13 mouse cellular contexts compared by ENCODE assay signal in genomic region chr2:90470122-90470521, GRCm38 (mm10).
A peak's percentile ranks its signal among the peaks of the same experiment; 100 is the strongest.
DNase-seq lines count a peak whose midpoint lies in the region; ATAC-seq and TF ChIP-seq lines count a peak whose summit lies in the region.
"Had no signal": no experiment of that assay in that cellular context is flagged by ENCODE, and none has a peak within 500 bp of the region (broad histone marks: within the 10 kb centered on the region; RNA-seq: fewer than 3 reads in every experiment).

No protein-coding gene starts in this region.

- 0 out of 2 replicates have a peak, but pooled peaks cover 1% of the 10 kb centered on the region for H3K4me1 ChIP-seq in heart, embryonic 16.5 days (ENCODE audit: control insufficient read depth, insufficient read depth, low read length)

- H3K9ac ChIP-seq in heart, embryonic 16.5 days (ENCODE audit: low read length): no peak overlapping the region
- H3K9ac ChIP-seq: liver, postnatal 0 days; midbrain, embryonic 12.5 days had no signal

- H3K27me3 ChIP-seq in heart, embryonic 16.5 days (ENCODE audit: control insufficient read depth, insufficient read depth, low read length): no peaks in the 10 kb centered on the region
- H3K27me3 ChIP-seq: midbrain, embryonic 12.5 days had no signal

- H3K4me3 ChIP-seq in heart, embryonic 16.5 days (ENCODE audit: low read length): no peak overlapping the region
- no peak overlapping the region for H3K4me3 ChIP-seq in left cerebral cortex, adult 2 months
- H3K4me3 ChIP-seq: hindbrain, embryonic 10.5 days; midbrain, embryonic 12.5 days had no signal

- ATAC-seq in heart, embryonic 16.5 days (replicated peaks; ENCODE audit: extremely low read depth, insufficient read depth, low FRiP score): 0 out of 2 replicates have a peak, but pooled peaks have one; percentile 61
- ATAC-seq: liver, postnatal 0 days had no signal

- peak; percentile 4; the same call in 1 of the 2 replicates for TF ChIP-seq CTCF in left cerebral cortex, adult 2 months (IDR thresholded peaks at IDR 0.05)

- no peak overlapping the region for H3K27ac ChIP-seq in heart, embryonic 16.5 days (ENCODE audit: low read length)
- no peak overlapping the region; the same call in 1 of the 2 replicates for H3K27ac ChIP-seq in left cerebral cortex, adult 2 months
- H3K27ac ChIP-seq: hindbrain, embryonic 10.5 days; midbrain, embryonic 12.5 days had no signal

- WGBS in heart, embryonic 16.5 days: 17% methylated on average over 6 of the region's 6 CpGs

- H3K9me3 ChIP-seq in heart, embryonic 16.5 days (replicated peaks; ENCODE audit: control insufficient read depth, low read length): no peaks in the 10 kb centered on the region
- H3K9me3 ChIP-seq: hindbrain, embryonic 10.5 days; midbrain, embryonic 12.5 days had no signal

- peak; percentile 49 for DNase-seq in adrenal gland, postnatal 10 days
- DNase-seq in adrenal gland, adult 2 months: no peak
- no peak for DNase-seq in heart, postnatal 36 days
- peak in 1 of 2 experiments; percentile 21 for DNase-seq in left cerebral cortex, adult 2 months (ENCODE audit: extremely low spot score in 1 of 2, low spot score in 2 of 2)
- DNase-seq in left cerebral cortex, adult 11 months (ENCODE audit: low spot score): no peak
- peak; percentile 47 for DNase-seq in 3T3-L1 (ENCODE audit: low read depth, low spot score)
- no peak for DNase-seq in spleen, postnatal 4 days (ENCODE audit: low spot score in 2 of 2)
- DNase-seq: cerebellum, adult 9-11 months; kidney, adult 11 months; liver, postnatal 0 days had no signal

- intact Hi-C loops in heart, postnatal 36 days (cut with DNase I): no loop called here
- intact Hi-C loops in left cerebral cortex, adult 2 months (cut with DNase I): loop anchor here (5.0 kb wide), 1 partner anchor 277 kb away; the partner anchor contains the start of gene Fnbp4

- H3K4me2 ChIP-seq in heart, embryonic 16.5 days (ENCODE audit: low read depth, low read length): no peak overlapping the region
- H3K4me2 ChIP-seq: midbrain, embryonic 12.5 days had no signal

- no peaks in the 10 kb centered on the region for H3K36me3 ChIP-seq in heart, embryonic 16.5 days (ENCODE audit: control insufficient read depth, insufficient read depth)
- H3K36me3 ChIP-seq: hindbrain, embryonic 10.5 days; midbrain, embryonic 12.5 days had no signal

Comparison
In these comparisons a context has a peak if more than half of its experiments do, and no peak if none do; other contexts are left out.
1. DNase-seq: peak in adrenal gland, postnatal 10 days (single experiment) and 3T3-L1 (single experiment); none in adrenal gland, adult 2 months (single experiment), heart, postnatal 36 days (0 of 2), left cerebral cortex, adult 11 months (single experiment) and spleen, postnatal 4 days (0 of 2).